Mouse (Mus musculus): ENCODE measurements around the gene Ahdc1.

GRCm38 (mm10) chr4:133037798-133038197 lies 26.7 kb downstream of the Ahdc1 start:
- no peak for TF ChIP-seq CTCF (IDR thresholded peaks at IDR 0.05; ENCODE audit: insufficient read depth, low read length)
- no peak for TF ChIP-seq POLR2A (IDR thresholded peaks at IDR 0.05; ENCODE audit: borderline replicate concordance, extremely low read depth, low read depth, low read length)

All from lung, adult 2 months (tissue).